Mouse (Mus musculus): ENCODE measurements around the gene Anapc16. TPM values are rescaled to one million over a fixed set of nuclear protein-coding genes. Genes with fewer than 3 reads are reported as not detected.
A peak's percentile ranks its signal among the peaks of the same experiment; 100 is the strongest.
"Not testable (repeated sequence)": the region's sequence is repeated elsewhere in the genome, so short reads cannot be mapped to it uniquely, and the experiment has no call there.

Anapc16 gene
- polyA plus RNA-seq, 1 experiment from 2014 or later = 30.3 TPM

- 100% methylated on average over 1 of the region's 1 CpGs for WGBS (ENCODE audit: missing documents)
- Histone ChIP-seq H3K36me3 (ENCODE audit: inconsistent target) (no peaks in the 10 kb centered on the region), H3K4me3 (ENCODE audit: inconsistent target) (no peak overlapping the region), H3K27ac (no peak overlapping the region), H3K79me2 (ENCODE audit: inconsistent target) (no peaks in the 10 kb centered on the region)
Measured at GRCm38 (mm10) chr10:60023751-60024150, 20.8 kb upstream of the Anapc16 start.

GRCm38 (mm10) chr10:60019299-60019698 lies 16.4 kb upstream of the Anapc16 start:
- WGBS (ENCODE audit: missing documents) = 88% methylated on average over 2 of the region's 2 CpGs
- Histone ChIP-seq H3K4me3 (ENCODE audit: inconsistent target) (no peak overlapping the region), H3K79me2 (ENCODE audit: inconsistent target) (no peaks in the 10 kb centered on the region), H3K36me3 (ENCODE audit: inconsistent target) (peaks cover 4% of the 10 kb centered on the region; the same call in 1 of the 2 replicates), H3K27ac (no peak overlapping the region)

- no peaks in the 10 kb centered on the region for H3K79me2 ChIP-seq (ENCODE audit: inconsistent target)
- no peak overlapping the region for H3K4me3 ChIP-seq (ENCODE audit: inconsistent target)
- no peak overlapping the region for H3K27ac ChIP-seq
- 91% methylated on average over 6 of the region's 6 CpGs for WGBS (ENCODE audit: missing documents)
- H3K36me3 ChIP-seq (ENCODE audit: inconsistent target) = peaks cover 13% of the 10 kb centered on the region; the same call in 1 of the 2 replicates
Measured at GRCm38 (mm10) chr10:60016223-60016622, 13.3 kb upstream of the Anapc16 start.

GRCm38 (mm10) chr10:60009115-60009514 lies 6.2 kb upstream of the Anapc16 start:
- Histone ChIP-seq H3K27ac (peak overlapping the region; percentile 44), H3K36me3 (ENCODE audit: inconsistent target) (peaks cover 7% of the 10 kb centered on the region; the same call in 1 of the 2 replicates), H3K79me2 (ENCODE audit: inconsistent target) (no peaks in the 10 kb centered on the region; the same call in 1 of the 2 replicates), H3K4me3 (ENCODE audit: inconsistent target) (no peak overlapping the region)
- WGBS (ENCODE audit: missing documents) = 27% methylated on average over 3 of the region's 3 CpGs

GRCm38 (mm10) chr10:60005264-60005663 lies 2.3 kb upstream of the Anapc16 start:
- Histone ChIP-seq H3K36me3 (ENCODE audit: inconsistent target) (no peaks in the 10 kb centered on the region), H3K79me2 (ENCODE audit: inconsistent target) (peaks cover 22% of the 10 kb centered on the region), H3K4me3 (ENCODE audit: inconsistent target) (no peak overlapping the region), H3K27ac (no peak overlapping the region)
- WGBS (ENCODE audit: missing documents) = 77% methylated on average over 2 of the region's 2 CpGs

- Histone ChIP-seq H3K79me2 (ENCODE audit: inconsistent target) (peaks cover 33% of the 10 kb centered on the region), H3K4me3 (ENCODE audit: inconsistent target) (peak overlapping the region; percentile 64), H3K27ac (peak overlapping the region; percentile 74), H3K36me3 (ENCODE audit: inconsistent target) (no peaks in the 10 kb centered on the region)
- 78% methylated on average over 8 of the region's 9 CpGs for WGBS (ENCODE audit: missing documents)
Measured at GRCm38 (mm10) chr10:60003847-60004246, 912 bp upstream of the Anapc16 start.

- H3K79me2 ChIP-seq (ENCODE audit: inconsistent target) = peaks cover 38% of the 10 kb centered on the region
- H3K36me3 ChIP-seq (ENCODE audit: inconsistent target) = no peaks in the 10 kb centered on the region
- H3K27ac ChIP-seq = peak overlapping the region; percentile 74
- 2% methylated on average over 21 of the region's 21 CpGs for WGBS (ENCODE audit: missing documents)
- H3K4me3 ChIP-seq (ENCODE audit: inconsistent target) = peak overlapping the region; percentile 64
Measured at GRCm38 (mm10) chr10:60003213-60003752, 348 bp upstream of the Anapc16 start.

GRCm38 (mm10) chr10:60002203-60002602 lies 732 bp downstream of the Anapc16 start:
- 2% methylated on average over 12 of the region's 12 CpGs for WGBS (ENCODE audit: missing documents)
- Histone ChIP-seq H3K4me3 (ENCODE audit: inconsistent target) (peak overlapping the region; percentile 87), H3K79me2 (ENCODE audit: inconsistent target) (peaks cover 49% of the 10 kb centered on the region), H3K27ac (peak overlapping the region; percentile 68), H3K36me3 (ENCODE audit: inconsistent target) (no peaks in the 10 kb centered on the region)

- Histone ChIP-seq H3K4me3 (ENCODE audit: inconsistent target) (peak overlapping the region; percentile 87), H3K79me2 (ENCODE audit: inconsistent target) (peaks cover 54% of the 10 kb centered on the region)
- H3K27ac ChIP-seq; H3K36me3 ChIP-seq (ENCODE audit: inconsistent target): not testable (repeated sequence)
- WGBS (ENCODE audit: missing documents) = 86% methylated on average over 7 of the region's 8 CpGs
Measured at GRCm38 (mm10) chr10:60001663-60002062, 1.3 kb downstream of the Anapc16 start.

- WGBS (ENCODE audit: missing documents) = 93% methylated on average over 3 of the region's 3 CpGs
- H3K36me3 ChIP-seq (ENCODE audit: inconsistent target) = peaks cover 16% of the 10 kb centered on the region; the same call in 1 of the 2 replicates
- H3K4me3 ChIP-seq (ENCODE audit: inconsistent target) = no peak overlapping the region
- H3K27ac ChIP-seq = no peak overlapping the region
- H3K79me2 ChIP-seq (ENCODE audit: inconsistent target) = peaks cover 61% of the 10 kb centered on the region
Measured at GRCm38 (mm10) chr10:59999057-59999456, 3.9 kb downstream of the Anapc16 start.

- WGBS (ENCODE audit: missing documents) = 22% methylated on average over 7 of the region's 7 CpGs
Measured at GRCm38 (mm10) chr10:59997591-59997990, 5.3 kb downstream of the Anapc16 start.

GRCm38 (mm10) chr10:59995889-59996288 lies 7.0 kb downstream of the Anapc16 start:
- 96% methylated on average over 6 of the region's 6 CpGs for WGBS (ENCODE audit: missing documents)
- peaks cover 23% of the 10 kb centered on the region; the same call in 1 of the 2 replicates for H3K36me3 ChIP-seq (ENCODE audit: inconsistent target)

More at GRCm38 (mm10) chr10:59997591-59997990, 5.3 kb downstream of the Anapc16 start:
- Histone ChIP-seq H3K36me3 (ENCODE audit: inconsistent target) (peaks cover 19% of the 10 kb centered on the region; the same call in 1 of the 2 replicates), H3K79me2 (ENCODE audit: inconsistent target) (peaks cover 61% of the 10 kb centered on the region), H3K4me3 (ENCODE audit: inconsistent target) (no peak overlapping the region), H3K27ac (no peak overlapping the region)

GRCm38 (mm10) chr10:59993813-59994212 lies 9.1 kb downstream of the Anapc16 start:
- peaks cover 28% of the 10 kb centered on the region; the same call in 1 of the 2 replicates for H3K79me2 ChIP-seq (ENCODE audit: inconsistent target)
- 92% methylated on average over 2 of the region's 3 CpGs for WGBS (ENCODE audit: missing documents)
- peaks cover 43% of the 10 kb centered on the region for H3K36me3 ChIP-seq (ENCODE audit: inconsistent target)
- H3K27ac ChIP-seq; H3K4me3 ChIP-seq (ENCODE audit: inconsistent target): not testable (repeated sequence)

More at GRCm38 (mm10) chr10:59995889-59996288, 7.0 kb downstream of the Anapc16 start:
- H3K79me2 ChIP-seq (ENCODE audit: inconsistent target) = peaks cover 45% of the 10 kb centered on the region
- H3K27ac ChIP-seq = no peak overlapping the region
- no peak overlapping the region for H3K4me3 ChIP-seq (ENCODE audit: inconsistent target)

- Histone ChIP-seq H3K27ac (no peak overlapping the region), H3K4me3 (ENCODE audit: inconsistent target) (no peak overlapping the region), H3K79me2 (ENCODE audit: inconsistent target) (peaks cover 11% of the 10 kb centered on the region; the same call in 1 of the 2 replicates), H3K36me3 (ENCODE audit: inconsistent target) (peaks cover 60% of the 10 kb centered on the region)
- WGBS (ENCODE audit: missing documents) = 87% methylated on average over 8 of the region's 8 CpGs
Measured at GRCm38 (mm10) chr10:59992024-59992423, 10.9 kb downstream of the Anapc16 start.

- Histone ChIP-seq H3K27ac (no peak overlapping the region), H3K4me3 (ENCODE audit: inconsistent target) (no peak overlapping the region), H3K36me3 (ENCODE audit: inconsistent target) (peaks cover 63% of the 10 kb centered on the region), H3K79me2 (ENCODE audit: inconsistent target) (peaks cover 4% of the 10 kb centered on the region; the same call in 1 of the 2 replicates)
- 97% methylated on average over 9 of the region's 9 CpGs for WGBS (ENCODE audit: missing documents)
Measured at GRCm38 (mm10) chr10:59991262-59991880, 11.6 kb downstream of the Anapc16 start.

Measured in macrophage (primary cell).